Mouse (Mus musculus): Measurements from ENCODE around the gene H2-Oa.
A peak's percentile ranks its signal among the peaks of the same experiment; 100 is the strongest.

H2-Oa gene

GRCm38 (mm10) chr17:34092197-34092875 is at the start of gene H2-Oa:
Gene H2-Oa, plus strand, starts transcription at chr17:34092340.
- DNase-seq: no peak

- no peak for DNase-seq
Measured at GRCm38 (mm10) chr17:34045941-34046340, 46.2 kb upstream of the H2-Oa start.

GRCm38 (mm10) chr17:34047404-34048050 is 44.6 kb upstream of the H2-Oa start:
- DNase-seq: no peak

GRCm38 (mm10) chr17:34057224-34057623 is 34.9 kb upstream of the H2-Oa start:
- no peak for DNase-seq

- no peak for DNase-seq
Measured at GRCm38 (mm10) chr17:34068864-34069263, 23.3 kb upstream of the H2-Oa start.

- peak in 1 of 2 experiments; percentile 20 for DNase-seq
Measured at GRCm38 (mm10) chr17:34072091-34072490, 20.0 kb upstream of the H2-Oa start.

DNA sequence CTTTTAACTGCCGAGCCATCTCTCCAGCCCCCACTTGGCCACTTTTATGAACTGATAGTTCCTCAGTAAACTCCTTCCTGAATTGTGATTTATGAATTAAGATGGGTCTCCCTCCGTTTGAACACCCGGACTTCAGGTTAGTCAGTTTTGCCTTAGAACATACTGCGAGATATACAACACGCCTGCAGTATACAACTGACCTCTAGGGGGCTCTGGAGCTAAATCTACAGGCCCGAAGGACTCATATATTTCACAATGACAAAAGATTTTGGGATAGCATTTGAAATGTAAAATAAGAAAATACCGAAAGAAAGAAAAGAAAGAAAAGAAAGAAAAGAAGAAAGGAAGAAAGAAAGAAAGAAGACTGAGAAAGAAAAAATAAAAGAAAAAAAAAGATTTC is 16.9 kb upstream of the H2-Oa start:
- peak in 1 of 2 experiments; percentile 80 for DNase-seq

DNA sequence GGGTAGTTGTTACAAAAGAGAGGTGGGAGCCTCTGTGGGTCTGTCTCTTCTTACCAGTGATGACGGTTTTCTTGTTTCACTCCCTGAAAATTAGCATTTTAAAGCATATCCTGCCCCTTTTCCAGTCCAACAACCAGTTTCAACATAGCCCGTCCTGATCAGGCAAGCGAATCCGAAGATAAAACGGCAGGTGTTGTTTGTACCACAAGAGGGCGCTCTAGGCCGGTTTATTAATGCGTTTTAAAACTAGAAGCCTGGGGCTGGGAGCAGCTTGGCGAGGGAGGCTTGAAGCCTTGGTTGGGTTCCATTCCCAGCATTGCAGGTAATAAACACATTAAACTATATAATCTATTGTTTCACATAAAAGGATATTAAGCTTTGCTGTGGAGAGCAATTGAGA is 14.6 kb upstream of the H2-Oa start:
- DNase-seq: peak; percentile 41 to 81

GRCm38 (mm10) chr17:34078148-34078547 is 14.0 kb upstream of the H2-Oa start:
- no peak for DNase-seq

DNA sequence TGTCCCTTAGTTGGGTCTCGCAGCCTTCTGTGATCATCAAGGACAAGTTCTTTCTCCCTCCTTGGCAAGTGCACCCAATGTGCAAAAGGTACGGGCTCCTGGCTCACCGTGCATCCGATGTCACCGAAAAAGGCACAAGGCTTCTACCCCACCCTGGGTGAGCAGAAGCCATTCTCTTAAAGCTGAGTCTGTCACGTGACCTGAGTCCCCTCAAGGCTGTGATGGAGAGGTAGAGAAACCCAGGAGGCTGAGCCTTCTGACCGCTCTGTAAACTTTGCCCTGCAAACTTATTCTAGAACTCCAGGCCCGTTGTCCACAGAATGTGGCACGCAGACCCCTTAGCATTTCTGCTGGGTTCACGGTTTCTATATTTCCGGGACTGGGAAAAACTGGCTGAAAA is 13.1 kb upstream of the H2-Oa start:
- DNase-seq: no peak

DNA sequence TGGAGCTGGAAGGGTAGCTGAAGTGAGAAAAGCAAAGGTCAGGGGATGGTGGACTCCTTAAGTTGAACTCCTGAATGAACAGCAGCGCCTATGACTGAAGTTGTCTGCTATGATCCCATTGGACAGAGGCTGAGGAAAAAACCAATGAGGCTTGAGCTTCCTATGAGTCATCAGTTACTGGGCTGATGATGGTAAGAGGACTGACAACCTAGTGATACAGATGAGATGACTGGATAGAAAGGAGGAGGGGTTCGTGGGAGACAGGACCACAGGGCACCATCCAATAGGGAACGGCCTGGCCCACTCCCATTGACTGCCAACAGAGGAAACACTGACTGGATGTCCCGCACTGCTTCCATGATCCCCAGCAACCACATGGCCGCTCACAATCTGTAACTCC is 12.5 kb upstream of the H2-Oa start:
- peak in 1 of 2 experiments; percentile 41 for DNase-seq

GRCm38 (mm10) chr17:34083104-34083503 is 9.0 kb upstream of the H2-Oa start:
- no peak for DNase-seq

DNA sequence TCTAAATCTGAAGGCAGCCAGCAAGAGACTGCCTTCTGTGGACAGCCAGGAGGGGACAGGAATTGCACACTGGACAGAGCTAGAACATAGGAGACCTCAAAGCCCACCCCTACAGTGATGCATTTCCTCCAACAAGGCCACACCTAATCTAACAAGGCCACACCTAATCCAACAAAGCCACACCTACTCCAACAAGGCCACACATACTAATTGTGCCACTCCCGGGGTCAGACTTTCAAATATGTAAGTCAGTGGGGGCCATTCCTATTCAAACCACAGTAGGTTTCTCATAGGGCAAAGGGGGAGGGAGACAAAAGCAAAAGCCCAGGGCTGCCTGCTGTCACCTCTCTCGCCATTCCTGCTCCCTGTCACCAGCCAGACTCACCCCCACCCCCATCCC is 4.8 kb upstream of the H2-Oa start:
- no peak for DNase-seq

GRCm38 (mm10) chr17:34088124-34088523 is 4.0 kb upstream of the H2-Oa start:
- no peak for DNase-seq

GRCm38 (mm10) chr17:34090923-34091322 is 1.2 kb upstream of the H2-Oa start:
- peak in 1 of 2 experiments; percentile 40 for DNase-seq

- DNase-seq: peak; percentile 49 to 55
Measured at GRCm38 (mm10) chr17:34093199-34093874, 1.2 kb downstream of the H2-Oa start.

DNA sequence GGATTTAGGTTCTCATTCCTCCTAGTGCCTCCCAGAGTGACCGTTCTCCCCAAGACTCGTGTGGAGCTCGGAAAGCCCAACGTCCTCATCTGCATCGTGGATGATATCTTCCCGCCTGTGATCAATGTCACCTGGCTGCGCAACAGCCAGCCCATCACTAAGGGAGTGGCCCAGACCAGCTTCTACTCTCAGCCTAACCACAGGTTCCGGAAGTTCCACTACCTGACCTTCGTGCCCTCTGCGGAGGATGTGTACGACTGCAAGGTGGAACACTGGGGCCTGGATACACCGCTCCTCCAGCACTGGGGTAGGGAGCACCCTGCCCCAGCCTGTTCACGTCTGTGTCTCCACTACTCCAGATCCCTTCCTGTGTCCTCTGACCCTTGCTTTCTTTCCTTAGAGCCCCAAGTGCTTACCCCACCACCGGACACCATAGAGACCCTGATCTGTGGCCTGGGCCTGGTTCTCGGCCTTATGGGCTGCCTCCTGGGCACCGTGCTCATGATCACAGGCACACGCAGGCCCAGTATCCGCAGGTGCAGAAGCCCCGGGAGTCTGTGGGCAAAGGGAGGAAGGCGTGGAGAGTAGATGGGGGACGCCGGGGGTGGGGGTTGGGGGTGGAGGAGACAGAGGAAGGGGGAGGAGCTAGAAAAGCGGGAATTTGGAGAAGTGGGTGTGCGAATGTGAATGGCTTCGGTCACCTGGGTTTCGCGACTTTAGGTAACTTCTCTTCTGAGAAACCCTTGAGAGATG is 2.3 kb downstream of the H2-Oa start:
- no peak for DNase-seq

GRCm38 (mm10) chr17:34096497-34097010 is 4.4 kb downstream of the H2-Oa start:
- no peak for DNase-seq

DNA sequence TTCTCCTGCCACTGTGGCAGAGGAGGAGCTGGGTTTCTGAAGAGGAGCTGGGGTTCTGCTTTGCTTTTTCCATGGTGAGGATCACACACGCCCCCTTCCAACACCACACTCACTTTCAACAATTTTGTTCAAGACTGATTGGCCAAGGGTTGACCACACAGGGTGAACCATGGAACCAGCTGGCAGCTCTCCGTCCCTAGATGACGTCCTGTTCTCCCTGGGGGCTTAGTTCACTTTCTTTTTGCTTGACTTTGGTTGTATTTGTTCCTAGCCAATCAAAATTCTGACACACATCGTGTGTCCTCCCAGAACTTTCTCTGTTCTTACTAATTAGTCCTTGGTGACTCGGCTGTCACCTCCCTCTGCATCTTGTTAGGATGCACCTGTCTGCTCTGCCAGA is 5.1 kb downstream of the H2-Oa start:
- no peak for DNase-seq

DNA sequence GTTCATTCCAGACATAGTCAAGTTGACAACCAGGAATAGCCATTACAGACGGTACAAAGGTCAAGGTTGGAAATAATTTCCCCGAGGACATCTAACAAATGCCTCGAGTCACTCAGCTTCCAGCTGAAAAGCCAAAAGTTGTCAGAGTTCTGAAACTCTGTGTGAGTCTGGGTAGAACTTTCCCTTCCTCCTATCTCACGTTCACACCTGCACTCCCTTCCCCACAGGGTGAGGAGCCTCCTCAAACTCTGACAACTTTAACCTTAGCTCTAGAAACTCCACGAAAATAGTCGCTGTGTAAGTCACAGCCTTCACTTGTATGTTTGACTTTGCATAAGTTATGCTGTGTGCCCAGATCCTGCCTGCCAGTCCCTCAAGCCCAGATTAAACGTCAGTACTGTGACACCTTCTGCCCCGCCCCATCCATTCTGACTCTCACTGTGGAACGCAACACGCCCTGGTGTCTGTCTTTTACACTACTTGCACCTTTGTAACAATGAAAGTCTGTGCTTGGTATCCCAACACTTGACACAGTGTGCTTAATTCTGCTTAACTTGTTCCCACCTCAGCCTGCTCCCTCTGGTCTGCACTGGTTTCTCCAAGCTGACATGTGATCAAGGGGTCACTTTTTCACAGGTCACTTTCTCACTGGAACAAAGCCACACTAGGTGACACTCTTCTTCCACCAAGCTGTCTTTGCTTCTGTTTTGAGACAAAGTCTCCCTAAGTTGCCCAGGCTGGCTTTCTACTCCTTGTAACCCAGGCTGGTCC is 6.8 kb downstream of the H2-Oa start:
- no peak for DNase-seq

DNA sequence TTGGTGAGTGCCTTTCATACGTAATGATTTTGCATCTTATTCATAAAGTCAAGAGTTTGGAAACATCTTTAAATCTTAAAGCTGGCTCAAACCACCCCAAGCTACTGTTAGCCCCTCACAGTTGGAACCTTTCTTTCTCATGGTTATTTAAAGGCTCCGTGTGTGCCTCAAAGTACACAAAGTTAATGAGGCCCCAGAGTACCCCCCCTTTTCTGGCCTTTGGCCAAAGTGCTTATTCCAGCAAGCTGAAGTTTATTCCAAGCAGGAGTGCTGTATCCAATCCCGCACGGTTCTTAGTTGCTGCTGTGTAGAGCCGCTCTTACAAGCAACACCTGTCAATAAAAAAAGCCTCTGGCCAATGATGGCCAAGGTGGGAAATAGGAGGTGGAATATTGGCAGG is 7.4 kb downstream of the H2-Oa start:
- DNase-seq: no peak

DNA sequence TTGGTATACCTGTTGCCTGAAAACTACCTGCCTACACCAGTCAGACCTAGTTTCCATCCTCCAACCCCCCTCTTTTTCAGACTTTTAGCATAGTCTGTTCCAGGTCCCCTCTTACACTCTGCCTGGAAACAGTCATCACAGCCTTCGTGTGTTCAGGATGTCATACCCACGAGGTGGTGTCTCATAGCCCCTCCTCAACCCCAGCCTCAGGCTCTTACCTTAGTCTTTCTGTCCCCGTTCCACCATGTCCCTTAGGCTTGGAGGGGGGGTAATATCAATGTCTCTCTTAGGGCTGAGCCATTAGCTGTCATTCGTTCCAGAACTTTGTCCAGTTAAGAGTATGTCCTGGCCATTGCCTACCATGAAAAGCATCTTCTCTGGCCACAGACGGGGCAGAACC is 9.0 kb downstream of the H2-Oa start:
- DNase-seq: no peak

Data from lung, postnatal 4 days (tissue).